ENCODE assay signal across 19 mouse cellular contexts in genomic region chr14:54189255-54189654, GRCm38 (mm10).
DNase-seq lines count a peak whose midpoint lies in the region; ATAC-seq and TF ChIP-seq lines count a peak whose summit lies in the region.
"Had no signal": no experiment of that assay in that cellular context is flagged by ENCODE, and none has a peak within 500 bp of the region (broad histone marks: within the 10 kb centered on the region; RNA-seq: fewer than 3 reads in every experiment).

No protein-coding gene starts in this region.

- no peaks in the 10 kb centered on the region for H3K9me3 ChIP-seq in hindbrain, embryonic 13.5 days
- H3K9me3 ChIP-seq in hindbrain, embryonic 12.5 days (replicated peaks), result no peaks in the 10 kb centered on the region
- H3K9me3 ChIP-seq in heart, embryonic 15.5 days (replicated peaks), result no peaks in the 10 kb centered on the region
- H3K9me3 ChIP-seq in hindbrain, embryonic 16.5 days (ENCODE audit: control insufficient read depth, low read length), result no peaks in the 10 kb centered on the region
- H3K9me3 ChIP-seq: embryonic facial prominence, embryonic 12.5 days; liver, embryonic 13.5 days; neural tube, embryonic 13.5 days had no signal

- DNase-seq in heart, adult 2 months, result peak in 1 of 2 experiments; percentile 33
- DNase-seq in lung, postnatal 10 days, result peak; percentile 43
- no peak for DNase-seq in kidney, postnatal 4 days
- no peak for DNase-seq in cerebellum, postnatal 4 days (ENCODE audit: low spot score in 2 of 2)
- DNase-seq: adrenal gland, postnatal 14 days; cerebellum, adult 2 months; forebrain, postnatal 0 days; kidney, adult 18-20 months; kidney, postnatal 25 days; liver, embryonic 13.5 days; right cerebral cortex, postnatal 25 days had no signal

- H3K4me3 ChIP-seq in hindbrain, embryonic 13.5 days, result no peak overlapping the region
- no peak overlapping the region for H3K4me3 ChIP-seq in hindbrain, embryonic 12.5 days
- H3K4me3 ChIP-seq in heart, adult 2 months, result no peak overlapping the region
- H3K4me3 ChIP-seq in heart, embryonic 15.5 days, result no peak overlapping the region
- no peak overlapping the region for H3K4me3 ChIP-seq in hindbrain, embryonic 16.5 days (ENCODE audit: low read length)
- H3K4me3 ChIP-seq: embryonic facial prominence, embryonic 12.5 days; liver, embryonic 13.5 days; neural tube, embryonic 13.5 days had no signal

- TF ChIP-seq POLR2A in heart, adult 2 months (IDR thresholded peaks at IDR 0.05; ENCODE audit: insufficient read depth, low read depth, low read length), result no peak

- H3K27ac ChIP-seq in hindbrain, embryonic 13.5 days, result peak overlapping the region; percentile 12; the same call in 1 of the 2 replicates
- no peak overlapping the region for H3K27ac ChIP-seq in hindbrain, embryonic 12.5 days
- peak overlapping the region; percentile 61 for H3K27ac ChIP-seq in heart, adult 2 months
- peak overlapping the region; percentile 80 for H3K27ac ChIP-seq in heart, embryonic 15.5 days
- H3K27ac ChIP-seq in hindbrain, embryonic 16.5 days (ENCODE audit: low read depth, low read length), result no peak overlapping the region
- H3K27ac ChIP-seq: embryonic facial prominence, embryonic 12.5 days; liver, embryonic 13.5 days; macrophage; neural tube, embryonic 13.5 days had no signal

- no peaks in the 10 kb centered on the region for H3K36me3 ChIP-seq in hindbrain, embryonic 13.5 days
- H3K36me3 ChIP-seq in hindbrain, embryonic 12.5 days, result no peaks in the 10 kb centered on the region
- peaks cover 4% of the 10 kb centered on the region; the same call in 1 of the 2 replicates for H3K36me3 ChIP-seq in heart, adult 2 months (ENCODE audit: control insufficient read depth, insufficient read depth, low read length)
- H3K36me3 ChIP-seq in heart, embryonic 15.5 days, result no peaks in the 10 kb centered on the region
- H3K36me3 ChIP-seq in hindbrain, embryonic 16.5 days (ENCODE audit: control insufficient read depth, insufficient read depth, low read length), result no peaks in the 10 kb centered on the region
- H3K36me3 ChIP-seq: embryonic facial prominence, embryonic 12.5 days; liver, embryonic 13.5 days; neural tube, embryonic 13.5 days had no signal

- H3K4me2 ChIP-seq in hindbrain, embryonic 13.5 days, result no peak overlapping the region
- no peak overlapping the region for H3K4me2 ChIP-seq in hindbrain, embryonic 12.5 days (replicated peaks)
- no peak overlapping the region for H3K4me2 ChIP-seq in heart, embryonic 15.5 days
- H3K4me2 ChIP-seq in hindbrain, embryonic 16.5 days (ENCODE audit: low read length), result no peak overlapping the region
- H3K4me2 ChIP-seq: embryonic facial prominence, embryonic 12.5 days; liver, embryonic 13.5 days; midbrain, embryonic 11.5 days; neural tube, embryonic 13.5 days had no signal

- intact Hi-C loops in heart, adult 2 months (cut with DNase I), result no loop called here

- no peak overlapping the region for H3K9ac ChIP-seq in hindbrain, embryonic 13.5 days
- H3K9ac ChIP-seq in hindbrain, embryonic 12.5 days, result no peak overlapping the region
- no peak overlapping the region for H3K9ac ChIP-seq in heart, adult 2 months (ENCODE audit: low read depth, low read length)
- no peak overlapping the region for H3K9ac ChIP-seq in heart, embryonic 15.5 days
- H3K9ac ChIP-seq in hindbrain, embryonic 16.5 days (ENCODE audit: low read depth, low read length), result no peak overlapping the region
- H3K9ac ChIP-seq: embryonic facial prominence, embryonic 12.5 days; forebrain, postnatal 0 days; liver, embryonic 13.5 days; neural tube, embryonic 13.5 days had no signal

- ATAC-seq in hindbrain, embryonic 13.5 days (ENCODE audit: low FRiP score), result no peak
- no peak for ATAC-seq in hindbrain, embryonic 12.5 days (ENCODE audit: low FRiP score)
- peak; percentile 36; the same call in 1 of the 2 replicates for ATAC-seq in heart, embryonic 15.5 days (replicated peaks; ENCODE audit: insufficient number of reproducible peaks, insufficient read depth, low FRiP score, low read depth)
- no peak for ATAC-seq in hindbrain, embryonic 16.5 days
- ATAC-seq: forebrain, postnatal 0 days had no signal

- no peaks in the 10 kb centered on the region for H3K79me2 ChIP-seq in heart, adult 2 months (replicated peaks; ENCODE audit: control insufficient read depth, insufficient read depth, low read length)

- no peaks in the 10 kb centered on the region for H3K27me3 ChIP-seq in hindbrain, embryonic 13.5 days
- no peaks in the 10 kb centered on the region for H3K27me3 ChIP-seq in hindbrain, embryonic 12.5 days
- H3K27me3 ChIP-seq in heart, adult 2 months (ENCODE audit: control insufficient read depth, insufficient read depth, low read length), result no peaks in the 10 kb centered on the region
- H3K27me3 ChIP-seq in heart, embryonic 15.5 days, result no peaks in the 10 kb centered on the region
- H3K27me3 ChIP-seq in hindbrain, embryonic 16.5 days (replicated peaks; ENCODE audit: control insufficient read depth, insufficient read depth, low read length), result no peaks in the 10 kb centered on the region
- H3K27me3 ChIP-seq: embryonic facial prominence, embryonic 12.5 days; neural tube, embryonic 13.5 days had no signal

- peaks cover 63% of the 10 kb centered on the region for H3K4me1 ChIP-seq in hindbrain, embryonic 13.5 days (replicated peaks)
- H3K4me1 ChIP-seq in hindbrain, embryonic 12.5 days, result peaks cover 47% of the 10 kb centered on the region
- peaks cover 12% of the 10 kb centered on the region for H3K4me1 ChIP-seq in heart, adult 2 months (ENCODE audit: control insufficient read depth, insufficient read depth, low read length)
- peaks cover 45% of the 10 kb centered on the region for H3K4me1 ChIP-seq in heart, embryonic 15.5 days (replicated peaks)
- H3K4me1 ChIP-seq in hindbrain, embryonic 16.5 days (ENCODE audit: control insufficient read depth, insufficient read depth, low read depth, low read length), result peaks cover 17% of the 10 kb centered on the region
- H3K4me1 ChIP-seq: liver, embryonic 13.5 days had no signal

- no peak for TF ChIP-seq EP300 in heart, adult 2 months (IDR thresholded peaks at IDR 0.05; ENCODE audit: insufficient read depth, low read depth, low read length)

- TF ChIP-seq CTCF in heart, adult 2 months (IDR thresholded peaks at IDR 0.05), result no peak

- WGBS in hindbrain, embryonic 13.5 days, result 68% methylated on average over 3 of the region's 3 CpGs
- 73% methylated on average over 3 of the region's 3 CpGs for WGBS in hindbrain, embryonic 12.5 days
- 14% methylated on average over 3 of the region's 3 CpGs for WGBS in heart, adult 2 months
- 29% methylated on average over 3 of the region's 3 CpGs for WGBS in heart, embryonic 15.5 days
- WGBS in hindbrain, embryonic 16.5 days, result 77% methylated on average over 3 of the region's 3 CpGs

Comparison
In these comparisons a context has a peak if more than half of its experiments do, and no peak if none do; other contexts are left out.
1. H3K27ac ChIP-seq: peak in hindbrain, embryonic 13.5 days (single experiment), heart, adult 2 months (single experiment) and heart, embryonic 15.5 days (single experiment); none in hindbrain, embryonic 12.5 days (single experiment) and hindbrain, embryonic 16.5 days (single experiment).